Mouse (Mus musculus): ENCODE data around the gene Ubxn11. TPM values are rescaled to one million over a fixed set of nuclear protein-coding genes. Genes with fewer than 3 reads are reported as not detected.

The Ubxn11 gene
- polyA plus RNA-seq, 1 experiment: 43.0 TPM

- Histone ChIP-seq H3K4me1 (ENCODE audit: control insufficient read depth, insufficient read depth, insufficient read length) (peaks cover 65% of the 10 kb centered on the region), H3K27ac (ENCODE audit: insufficient read depth, low read length) (peak overlapping the region; percentile 99), H3K36me3 (ENCODE audit: control insufficient read depth, insufficient read depth, low read length) (no peaks in the 10 kb centered on the region), H3K4me3 (ENCODE audit: extremely low read depth, insufficient read depth, insufficient read length) (no peak overlapping the region), H3K27me3 (ENCODE audit: control insufficient read depth, insufficient read depth, low read length) (no peaks in the 10 kb centered on the region)
- peak; percentile 81 to 89 for DNase-seq (ENCODE audit: low read depth in 1 of 2, low spot score in 2 of 2)
- 6% methylated on average over 8 of the region's 8 CpGs for WGBS
- TF ChIP-seq POLR2A (IDR thresholded peaks at IDR 0.05; ENCODE audit: low read depth, low read length) (peak; percentile 57; the same call in 1 of the 2 replicates), CTCF (IDR thresholded peaks at IDR 0.05; ENCODE audit: extremely low read depth, insufficient read depth, insufficient read length, insufficient replicate concordance) (0 out of 2 replicates have a peak, but pooled peaks have one; percentile 9)
Observed at GRCm38 (mm10) chr4:134117012-134117411, 14.6 kb downstream of the Ubxn11 start.

GRCm38 (mm10) chr4:134118126-134118800 is 15.9 kb downstream of the Ubxn11 start:
- Histone ChIP-seq H3K27ac (ENCODE audit: insufficient read depth, low read length) (peak overlapping the region; percentile 99), H3K27me3 (ENCODE audit: control insufficient read depth, insufficient read depth, low read length) (no peaks in the 10 kb centered on the region), H3K36me3 (ENCODE audit: control insufficient read depth, insufficient read depth, low read length) (no peaks in the 10 kb centered on the region), H3K4me3 (ENCODE audit: extremely low read depth, insufficient read depth, insufficient read length) (peak overlapping the region; percentile 24; the same call in 1 of the 2 replicates), H3K4me1 (ENCODE audit: control insufficient read depth, insufficient read depth, insufficient read length) (peaks cover 74% of the 10 kb centered on the region)
- DNase-seq (ENCODE audit: low read depth in 1 of 2, low spot score in 2 of 2): peak in 1 of 2 experiments; percentile 48
- WGBS: 12% methylated on average over 14 of the region's 14 CpGs
- TF ChIP-seq CTCF (IDR thresholded peaks at IDR 0.05; ENCODE audit: extremely low read depth, insufficient read depth, insufficient read length, insufficient replicate concordance): no peak
- peak; percentile 33; the same call in 1 of the 2 replicates for TF ChIP-seq POLR2A (IDR thresholded peaks at IDR 0.05; ENCODE audit: low read depth, low read length)

GRCm38 (mm10) chr4:134119042-134119441 is 16.7 kb downstream of the Ubxn11 start:
- no peak overlapping the region for H3K4me3 ChIP-seq (ENCODE audit: extremely low read depth, insufficient read depth, insufficient read length)
- no peak for TF ChIP-seq CTCF (IDR thresholded peaks at IDR 0.05; ENCODE audit: extremely low read depth, insufficient read depth, insufficient read length, insufficient replicate concordance)
- no peak for TF ChIP-seq POLR2A (IDR thresholded peaks at IDR 0.05; ENCODE audit: low read depth, low read length)
- H3K4me1 ChIP-seq (ENCODE audit: control insufficient read depth, insufficient read depth, insufficient read length): peaks cover 80% of the 10 kb centered on the region
- no peaks in the 10 kb centered on the region for H3K27me3 ChIP-seq (ENCODE audit: control insufficient read depth, insufficient read depth, low read length)
- 75% methylated on average over 5 of the region's 5 CpGs for WGBS
- no peaks in the 10 kb centered on the region for H3K36me3 ChIP-seq (ENCODE audit: control insufficient read depth, insufficient read depth, low read length)
- no peak for DNase-seq (ENCODE audit: low read depth in 1 of 2, low spot score in 2 of 2)
- H3K27ac ChIP-seq (ENCODE audit: insufficient read depth, low read length): peak overlapping the region; percentile 99

GRCm38 (mm10) chr4:134119644-134120043 is 17.3 kb downstream of the Ubxn11 start:
- H3K27me3 ChIP-seq (ENCODE audit: control insufficient read depth, insufficient read depth, low read length): no peaks in the 10 kb centered on the region
- H3K4me1 ChIP-seq (ENCODE audit: control insufficient read depth, insufficient read depth, insufficient read length): peaks cover 79% of the 10 kb centered on the region
- H3K27ac ChIP-seq (ENCODE audit: insufficient read depth, low read length): peak overlapping the region; percentile 99
- TF ChIP-seq CTCF (IDR thresholded peaks at IDR 0.05; ENCODE audit: extremely low read depth, insufficient read depth, insufficient read length, insufficient replicate concordance) (peak; percentile 49; the same call in 1 of the 2 replicates), POLR2A (IDR thresholded peaks at IDR 0.05; ENCODE audit: low read depth, low read length) (no peak)
- H3K36me3 ChIP-seq (ENCODE audit: control insufficient read depth, insufficient read depth, low read length): no peaks in the 10 kb centered on the region
- peak in 1 of 2 experiments; percentile 50 for DNase-seq (ENCODE audit: low read depth in 1 of 2, low spot score in 2 of 2)
- 62% methylated on average over 9 of the region's 9 CpGs for WGBS
- H3K4me3 ChIP-seq (ENCODE audit: extremely low read depth, insufficient read depth, insufficient read length): no peak overlapping the region

GRCm38 (mm10) chr4:134120192-134120805 is 17.9 kb downstream of the Ubxn11 start:
- H3K27ac ChIP-seq (ENCODE audit: insufficient read depth, low read length): peak overlapping the region; percentile 99

GRCm38 (mm10) chr4:134120916-134121315 is 18.5 kb downstream of the Ubxn11 start:
- DNase-seq (ENCODE audit: low read depth in 1 of 2, low spot score in 2 of 2): no peak
- Histone ChIP-seq H3K36me3 (ENCODE audit: control insufficient read depth, insufficient read depth, low read length) (peaks cover under 1% of the 10 kb centered on the region), H3K4me1 (ENCODE audit: control insufficient read depth, insufficient read depth, insufficient read length) (peaks cover 67% of the 10 kb centered on the region), H3K27ac (ENCODE audit: insufficient read depth, low read length) (peak overlapping the region; percentile 99), H3K27me3 (ENCODE audit: control insufficient read depth, insufficient read depth, low read length) (no peaks in the 10 kb centered on the region), H3K4me3 (ENCODE audit: extremely low read depth, insufficient read depth, insufficient read length) (no peak overlapping the region)
- no peak for TF ChIP-seq POLR2A (IDR thresholded peaks at IDR 0.05; ENCODE audit: low read depth, low read length)
- TF ChIP-seq CTCF (IDR thresholded peaks at IDR 0.05; ENCODE audit: extremely low read depth, insufficient read depth, insufficient read length, insufficient replicate concordance): no peak
- WGBS: 67% methylated on average over 4 of the region's 4 CpGs

More at GRCm38 (mm10) chr4:134120192-134120805, 17.9 kb downstream of the Ubxn11 start:
- 41% methylated on average over 6 of the region's 6 CpGs for WGBS
- peak in 1 of 2 experiments; percentile 36 for DNase-seq (ENCODE audit: low read depth in 1 of 2, low spot score in 2 of 2)
- no peaks in the 10 kb centered on the region for H3K36me3 ChIP-seq (ENCODE audit: control insufficient read depth, insufficient read depth, low read length)
- no peaks in the 10 kb centered on the region for H3K27me3 ChIP-seq (ENCODE audit: control insufficient read depth, insufficient read depth, low read length)
- no peak overlapping the region for H3K4me3 ChIP-seq (ENCODE audit: extremely low read depth, insufficient read depth, insufficient read length)
- TF ChIP-seq POLR2A (IDR thresholded peaks at IDR 0.05; ENCODE audit: low read depth, low read length): peak; percentile 31; the same call in 1 of the 2 replicates
- no peak for TF ChIP-seq CTCF (IDR thresholded peaks at IDR 0.05; ENCODE audit: extremely low read depth, insufficient read depth, insufficient read length, insufficient replicate concordance)
- peaks cover 73% of the 10 kb centered on the region for H3K4me1 ChIP-seq (ENCODE audit: control insufficient read depth, insufficient read depth, insufficient read length)

Measured in spleen, adult 2 months (tissue).